Mouse (Mus musculus): ENCODE data around the gene Stim1.
"Not testable (repeated sequence)": the region's sequence is repeated elsewhere in the genome, so short reads cannot be mapped to it uniquely, and the experiment has no call there.

The Stim1 gene

DNA sequence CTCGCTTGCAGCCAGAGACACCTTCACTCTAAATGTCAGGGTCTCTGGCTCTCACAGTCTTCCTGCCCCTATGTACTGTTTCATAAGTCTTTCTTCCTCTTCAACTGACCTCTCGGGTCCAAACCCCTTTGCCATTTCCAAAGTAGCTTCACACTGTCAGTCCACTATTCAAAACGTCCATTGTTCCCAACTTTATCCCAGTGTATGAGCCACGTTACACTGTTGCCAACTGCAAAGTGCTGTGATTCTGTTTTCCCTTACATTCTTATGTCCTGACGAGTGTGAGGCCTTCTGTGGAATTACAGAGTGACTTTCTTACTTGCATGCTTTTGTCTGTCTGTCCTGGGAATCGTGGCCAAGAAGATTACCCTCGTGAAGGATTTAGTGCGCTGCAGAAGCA is 200.0 kb downstream of the Stim1 start:
- no peak for DNase-seq

DNA sequence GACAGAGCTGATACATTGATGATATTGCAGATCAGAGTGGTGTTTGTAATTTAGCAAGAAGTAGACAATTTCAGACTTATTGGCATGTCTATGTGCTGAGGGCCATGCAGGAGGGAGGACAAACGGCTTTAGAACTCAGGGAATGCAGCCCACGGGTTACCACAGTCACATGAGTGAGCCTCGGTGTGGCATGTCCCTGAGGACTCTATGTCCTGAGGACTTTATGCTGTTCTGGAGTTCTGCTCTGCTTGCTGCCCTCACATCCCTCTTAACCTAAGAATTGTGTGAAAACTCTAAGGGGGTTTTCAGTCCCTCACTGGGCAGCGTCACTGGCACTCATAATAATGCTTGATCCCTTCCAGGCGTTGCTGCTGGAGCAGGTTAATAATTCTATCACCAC is 205.1 kb downstream of the Stim1 start:
- no peak for DNase-seq

DNA sequence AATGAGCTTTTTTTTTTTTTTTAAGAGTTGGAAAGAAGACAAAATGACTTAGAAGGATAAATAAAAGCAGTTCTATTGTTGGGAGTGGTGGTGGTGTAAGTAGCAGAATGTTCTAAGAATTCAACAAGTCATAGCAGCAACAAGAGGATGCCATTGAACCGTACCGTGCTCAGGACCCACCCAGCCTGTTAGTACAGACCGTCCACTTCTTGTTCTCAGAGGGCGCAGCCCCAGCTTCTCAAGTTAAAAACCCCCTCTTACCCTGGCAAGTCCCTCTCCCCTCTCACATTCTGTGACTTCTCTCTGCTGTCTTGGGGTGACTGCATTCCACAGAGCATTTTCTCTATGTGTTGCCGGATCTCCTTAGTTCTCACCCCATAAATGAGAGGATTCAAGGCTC is 209.0 kb downstream of the Stim1 start:
- no peak for DNase-seq

DNA sequence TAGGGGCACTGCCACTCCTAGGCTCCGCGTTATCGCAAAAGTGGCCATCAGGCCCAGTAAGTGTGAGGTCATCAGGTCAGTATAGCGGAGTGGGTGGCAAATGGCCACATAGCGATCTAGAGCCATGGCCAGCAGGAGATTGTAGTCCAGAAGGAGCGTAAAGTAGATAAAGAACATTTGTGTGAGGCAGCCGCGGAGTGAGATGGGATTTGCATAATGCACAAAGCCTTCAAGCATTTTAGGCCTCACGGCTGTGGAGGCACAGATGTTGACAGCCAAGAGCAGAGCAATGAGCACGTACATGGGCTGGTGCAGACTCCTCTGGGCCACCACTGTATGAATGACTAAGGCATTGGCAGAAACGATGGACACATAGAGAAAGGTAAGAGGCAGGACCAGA is 209.8 kb downstream of the Stim1 start:
- no peak for DNase-seq

DNA sequence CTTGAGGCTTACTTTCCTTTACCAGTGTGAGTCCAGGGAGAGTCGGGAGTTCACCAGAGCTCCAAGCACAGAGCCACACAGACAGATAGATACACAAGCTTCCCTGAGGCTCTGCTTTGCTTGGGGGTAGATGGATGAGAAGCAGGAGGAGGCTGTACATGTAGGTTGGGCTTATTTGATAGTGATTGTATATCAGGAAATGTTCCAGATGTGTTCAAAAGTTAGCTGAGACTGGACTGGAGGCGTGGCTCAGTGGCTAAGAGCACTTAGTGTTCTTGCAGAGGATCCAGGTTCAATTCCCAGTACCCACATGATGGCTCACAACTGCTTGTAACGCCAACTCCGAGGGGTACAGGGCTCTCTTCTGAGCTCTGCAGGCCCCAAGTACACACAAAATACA is 210.8 kb downstream of the Stim1 start:
- no peak for DNase-seq

DNA sequence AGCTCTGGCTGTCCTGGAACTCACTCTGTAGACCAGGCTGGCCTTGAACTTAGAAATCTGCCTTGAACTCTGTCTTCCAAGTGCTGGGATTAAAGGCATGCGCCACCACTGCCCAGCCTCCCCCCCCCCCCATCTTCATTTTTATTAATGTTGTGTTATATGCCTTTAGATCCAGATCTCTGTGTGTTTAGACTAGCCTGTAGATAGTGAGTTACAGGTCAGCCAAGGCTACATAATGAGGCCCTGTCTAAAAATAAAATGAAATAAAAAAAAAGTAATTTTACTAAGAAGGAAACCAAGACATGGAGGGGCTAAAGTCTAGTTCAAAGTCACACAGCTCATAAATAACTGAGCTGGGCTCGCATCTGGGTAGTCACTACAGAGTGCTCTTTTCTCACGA is 211.3 kb downstream of the Stim1 start:
- no peak for DNase-seq

DNA sequence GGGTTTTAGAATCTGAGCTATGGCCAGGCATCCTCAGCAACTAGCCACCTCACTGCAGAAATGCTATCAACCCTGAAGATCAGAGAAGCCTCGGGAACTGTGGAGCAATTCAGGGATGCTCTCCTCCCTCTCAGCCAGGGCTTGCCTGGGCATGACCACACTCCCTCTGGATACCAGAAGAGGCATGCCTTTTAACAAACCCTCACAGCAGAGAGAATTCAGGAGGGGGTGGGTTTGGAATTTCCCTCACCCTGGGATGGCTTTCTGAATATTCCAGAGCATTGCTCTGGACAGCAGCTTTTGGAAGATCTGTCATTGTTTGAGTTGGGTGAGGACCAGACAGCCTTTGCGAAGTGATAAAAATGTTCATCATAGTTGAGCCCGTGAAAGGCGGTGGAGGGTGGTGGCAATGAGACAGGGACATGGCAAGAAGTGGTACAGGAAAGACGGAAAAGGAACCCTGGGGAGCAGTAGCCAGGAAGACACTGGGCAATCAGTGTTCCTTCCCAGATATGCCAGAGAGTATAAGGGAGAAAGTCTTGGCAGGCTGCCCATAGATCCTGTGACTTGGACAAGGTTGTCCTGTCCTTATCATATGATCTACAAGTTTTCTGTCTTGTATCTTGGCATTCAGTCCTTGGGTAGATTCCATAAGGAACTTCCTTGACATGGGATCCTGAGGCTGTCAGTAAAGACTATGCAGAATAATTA is 211.9 kb downstream of the Stim1 start:
- peak in 1 of 2 experiments; percentile 18 for DNase-seq

DNA sequence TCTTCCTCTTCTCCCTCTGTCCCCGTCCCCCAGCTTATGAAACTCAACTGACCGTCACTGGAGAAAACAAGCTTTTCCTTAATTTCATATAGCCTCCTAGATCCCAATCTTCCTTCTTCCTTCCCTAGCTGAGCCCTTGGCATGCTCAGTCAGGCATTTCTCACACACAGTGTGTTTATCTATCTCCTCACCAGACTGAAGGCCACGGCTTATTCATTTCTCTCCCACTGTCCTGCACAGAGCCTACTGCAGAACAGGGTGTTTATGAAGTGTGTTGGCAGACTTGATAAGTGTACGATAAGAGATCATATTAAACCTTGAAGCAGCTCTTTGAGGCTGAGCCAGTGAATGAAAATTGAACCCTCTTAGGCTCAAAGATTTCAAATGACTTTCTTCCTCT is 213.2 kb downstream of the Stim1 start:
- DNase-seq, result no peak

DNA sequence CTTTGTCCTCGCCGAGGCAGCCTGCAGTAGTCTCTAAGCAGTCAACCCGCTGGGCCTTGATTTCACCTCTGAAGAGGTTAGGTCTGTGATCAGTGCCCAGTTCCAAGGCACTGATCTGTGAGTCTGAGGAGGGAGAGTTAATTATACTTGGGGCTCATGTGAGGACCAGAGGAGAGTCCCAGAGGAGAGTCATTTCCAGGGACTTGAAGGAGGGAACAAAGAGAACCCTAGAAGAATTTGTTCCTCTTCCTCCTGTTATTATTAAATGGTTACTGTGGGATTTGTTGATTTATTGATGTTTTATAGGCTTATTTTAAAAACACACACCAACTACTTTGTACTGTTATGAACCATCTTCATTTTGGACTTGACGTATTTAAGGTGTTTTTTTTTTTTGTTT is 214.0 kb downstream of the Stim1 start, which contains the start of gene Olfr543:
TSS of gene Olfr543 (minus strand) at position 101 of the 400 bp plus-strand sequence.
- DNase-seq, result no peak

DNA sequence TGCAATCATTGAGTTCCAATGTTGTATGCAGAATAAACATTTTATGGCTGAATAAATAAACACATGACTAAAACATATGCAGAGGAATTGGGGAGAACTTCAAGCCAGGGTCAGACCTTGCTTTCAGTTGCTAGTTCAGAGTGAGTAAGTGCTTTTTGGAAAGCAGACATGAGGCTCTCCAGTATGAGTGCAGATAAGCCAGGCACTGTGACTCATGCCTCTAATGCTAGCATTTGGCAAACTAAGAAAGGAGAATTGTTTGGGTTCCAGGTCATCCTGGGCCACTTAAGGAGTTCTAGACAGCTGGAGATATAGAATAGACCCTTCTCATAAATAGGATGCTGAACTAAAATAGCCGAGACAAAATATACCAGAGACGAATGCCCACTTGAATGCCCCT is 216.1 kb downstream of the Stim1 start:
- no peak for DNase-seq

DNA sequence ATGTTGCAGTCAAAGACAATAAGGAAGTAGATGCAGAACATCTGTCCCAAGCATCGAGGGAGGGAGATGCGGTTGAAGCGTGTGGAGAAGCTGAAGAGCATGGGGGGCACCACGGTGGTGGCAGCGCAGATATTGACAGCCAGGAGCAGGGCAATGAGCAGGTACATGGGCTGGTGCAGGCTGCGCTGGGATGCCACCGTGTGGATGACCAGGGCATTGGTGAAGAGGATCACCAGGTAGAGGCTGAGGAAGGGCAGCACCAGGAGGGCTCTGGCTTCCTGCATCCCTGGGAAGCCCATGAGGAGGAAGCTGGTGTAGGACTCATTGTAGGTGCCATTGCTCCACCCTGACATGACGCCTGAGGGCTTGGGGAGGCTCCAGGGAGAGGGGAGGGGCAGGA is 217.2 kb downstream of the Stim1 start:
- DNase-seq, result not testable (repeated sequence)

DNA sequence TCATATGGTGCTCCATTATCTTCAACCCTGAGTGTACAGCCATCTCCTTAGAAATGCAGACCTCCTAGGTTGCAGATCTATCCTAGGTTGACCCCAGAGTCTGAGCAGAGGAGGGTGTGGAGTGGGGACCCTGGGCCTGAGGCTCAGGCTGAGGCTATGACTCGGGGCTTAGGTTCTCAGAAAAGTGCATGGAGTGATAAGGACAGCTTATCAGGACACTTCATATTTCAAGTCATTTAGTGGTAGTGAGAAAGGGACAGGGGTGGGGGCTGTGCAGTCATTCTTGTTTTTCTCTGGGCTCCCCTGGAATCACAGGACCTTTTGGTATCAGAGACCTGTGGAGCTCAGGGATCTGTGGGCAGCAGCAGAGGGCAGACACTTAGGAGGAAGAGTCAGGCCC is 218.5 kb downstream of the Stim1 start:
- no peak for DNase-seq

Data from cerebellum, postnatal 25 days (tissue).